10 mouse cellular contexts compared by ENCODE assay signal in the genomic region with DNA sequence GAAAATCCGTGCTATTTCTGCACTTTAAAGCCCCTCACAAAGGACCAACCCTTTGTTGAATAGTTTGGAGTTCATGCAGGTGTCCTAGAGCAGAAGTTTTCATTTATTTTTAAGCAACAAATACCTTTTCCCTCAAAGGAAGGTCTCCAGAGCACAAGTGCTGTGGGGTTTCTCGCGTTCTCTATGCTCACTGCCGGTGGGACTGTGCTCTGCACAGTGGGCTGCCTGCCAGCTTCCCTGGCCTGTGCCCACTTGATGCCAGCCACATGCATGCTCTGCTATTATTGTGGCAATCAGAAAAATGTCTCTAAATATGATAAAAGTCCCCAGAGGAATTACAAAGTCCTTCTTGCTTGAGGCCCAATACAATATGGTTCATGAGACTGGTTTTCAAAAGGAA.
DNase-seq lines count a peak whose midpoint lies in the region; ATAC-seq and TF ChIP-seq lines count a peak whose summit lies in the region.
"Had no signal": no experiment of that assay in that cellular context is flagged by ENCODE, and none has a peak within 500 bp of the region (broad histone marks: within the 10 kb centered on the region; RNA-seq: fewer than 3 reads in every experiment).

No protein-coding gene starts in this region.

- H3K4me3 ChIP-seq in heart, embryonic 10.5 days, result no peak overlapping the region
- H3K4me3 ChIP-seq in layer of hippocampus, adult 2 months, result no peak overlapping the region
- no peak overlapping the region for H3K4me3 ChIP-seq in embryonic facial prominence, embryonic 10.5 days
- H3K4me3 ChIP-seq in midbrain, embryonic 11.5 days (ENCODE audit: low read depth, low read length), result no peak overlapping the region
- H3K4me3 ChIP-seq: megakaryocyte, embryonic 14.5 days had no signal

- no peaks in the 10 kb centered on the region for H3K27me3 ChIP-seq in heart, embryonic 10.5 days (ENCODE audit: insufficient read depth, poor library complexity, severe bottlenecking)
- H3K27me3 ChIP-seq in embryonic facial prominence, embryonic 10.5 days (replicated peaks; ENCODE audit: low read depth, poor library complexity, severe bottlenecking), result no peaks in the 10 kb centered on the region
- H3K27me3 ChIP-seq in midbrain, embryonic 11.5 days (ENCODE audit: control insufficient read depth, insufficient read depth, low read length), result no peaks in the 10 kb centered on the region

- no peak for TF ChIP-seq CTCF in layer of hippocampus, adult 2 months (conservative IDR thresholded peaks at IDR 0.05)

- H3K27ac ChIP-seq in heart, embryonic 10.5 days, result peak overlapping the region; percentile 65; the same call in 1 of the 2 replicates
- peak overlapping the region; percentile 43 for H3K27ac ChIP-seq in layer of hippocampus, adult 2 months
- H3K27ac ChIP-seq in embryonic facial prominence, embryonic 10.5 days (replicated peaks), result peak overlapping the region; percentile 1; the same call in 1 of the 2 replicates
- H3K27ac ChIP-seq in midbrain, embryonic 11.5 days (ENCODE audit: low read depth, low read length), result 0 out of 2 replicates have a peak overlapping the region, but pooled peaks have one; percentile 32

- WGBS in heart, embryonic 10.5 days, result 73% methylated on average over 4 of the region's 4 CpGs
- 67% methylated on average over 4 of the region's 4 CpGs for WGBS in embryonic facial prominence, embryonic 10.5 days
- 58% methylated on average over 4 of the region's 4 CpGs for WGBS in midbrain, embryonic 11.5 days

- H3K9ac ChIP-seq in midbrain, embryonic 11.5 days (ENCODE audit: low read length), result no peak overlapping the region

- H3K36me3 ChIP-seq in heart, embryonic 10.5 days, result no peaks in the 10 kb centered on the region
- no peaks in the 10 kb centered on the region for H3K36me3 ChIP-seq in embryonic facial prominence, embryonic 10.5 days (replicated peaks)
- H3K36me3 ChIP-seq in midbrain, embryonic 11.5 days (ENCODE audit: control insufficient read depth, insufficient read depth, low read length), result no peaks in the 10 kb centered on the region

- no peak for ATAC-seq in midbrain, embryonic 11.5 days (ENCODE audit: low FRiP score)
- ATAC-seq: Patski had no signal

- DNase-seq in heart, embryonic 10.5 days (ENCODE audit: low spot score), result no peak
- no peak for DNase-seq in heart, postnatal 10 days
- no peak for DNase-seq in layer of hippocampus, adult 2 months (ENCODE audit: low spot score in 2 of 2)
- no peak for DNase-seq in layer of hippocampus, adult 18-20 months (ENCODE audit: low spot score in 2 of 2)
- no peak for DNase-seq in embryonic facial prominence, embryonic 10.5 days (ENCODE audit: low spot score)
- no peak for DNase-seq in midbrain, embryonic 11.5 days (ENCODE audit: low spot score, missing footprints)
- no peak for DNase-seq in urinary bladder, postnatal 25 days (ENCODE audit: low spot score)
- no peak for DNase-seq in left cerebral cortex, postnatal 25 days (ENCODE audit: low spot score in 2 of 2)

- no peaks in the 10 kb centered on the region for H3K9me3 ChIP-seq in heart, embryonic 10.5 days
- no peaks in the 10 kb centered on the region for H3K9me3 ChIP-seq in embryonic facial prominence, embryonic 10.5 days
- H3K9me3 ChIP-seq in midbrain, embryonic 11.5 days (ENCODE audit: control insufficient read depth, low read length), result no peaks in the 10 kb centered on the region

- no peak overlapping the region for H3K4me2 ChIP-seq in midbrain, embryonic 11.5 days

- peaks cover 31% of the 10 kb centered on the region for H3K4me1 ChIP-seq in heart, embryonic 10.5 days
- H3K4me1 ChIP-seq in embryonic facial prominence, embryonic 10.5 days, result peaks cover 29% of the 10 kb centered on the region
- 0 out of 2 replicates have a peak, but pooled peaks cover 3% of the 10 kb centered on the region for H3K4me1 ChIP-seq in midbrain, embryonic 11.5 days (ENCODE audit: control insufficient read depth, insufficient read depth, low read length)

- intact Hi-C loops in heart, postnatal 10 days (cut with DNase I), result loop anchor here (5.0 kb wide), 1 partner anchor 80 kb away; no protein-coding TSS in a partner anchor
- intact Hi-C loops in left cerebral cortex, postnatal 25 days (cut with DNase I), result loop anchor here (5.0 to 10.0 kb wide), 2 partner anchors 85 to 657 kb away; no protein-coding TSS in a partner anchor

Comparison
In these comparisons a context has a peak if more than half of its experiments do, and no peak if none do; other contexts are left out.
1. H3K27ac ChIP-seq: peak in every context shown above with its lines; median percentile 65 in heart, embryonic 10.5 days; 43 in layer of hippocampus, adult 2 months; 32 in midbrain, embryonic 11.5 days; 1 in embryonic facial prominence, embryonic 10.5 days.